Comparison of ENCODE assay signal across 9 mouse cellular contexts in the genomic region with DNA sequence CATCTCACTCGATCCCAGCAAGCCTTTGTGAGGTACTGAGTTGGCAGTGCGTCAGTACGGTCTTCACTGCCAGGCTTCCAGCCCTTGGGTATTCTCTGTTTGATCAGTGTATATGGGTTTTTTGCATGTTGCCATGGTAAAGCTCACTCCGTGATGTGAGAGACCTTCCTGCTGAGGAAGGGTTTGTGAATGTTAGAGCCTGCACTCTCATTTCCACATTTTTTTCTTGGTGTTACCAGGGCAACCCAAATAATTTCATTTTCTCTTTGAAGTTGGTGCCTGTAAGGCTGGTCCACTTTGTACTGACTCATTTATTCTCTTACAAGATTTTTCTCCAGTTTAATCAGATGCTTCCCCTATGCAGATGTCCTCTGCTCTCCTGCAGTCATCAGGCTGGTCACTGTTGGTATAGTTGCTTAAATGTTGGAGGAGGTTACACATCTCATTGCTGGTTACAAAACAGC. TPM values are rescaled to one million over a fixed set of nuclear protein-coding genes. Genes with fewer than 3 reads are reported as not detected.
DNase-seq lines count a peak whose midpoint lies in the region; ATAC-seq and TF ChIP-seq lines count a peak whose summit lies in the region.
"Had no signal": no experiment of that assay in that cellular context is flagged by ENCODE, and none has a peak within 500 bp of the region (broad histone marks: within the 10 kb centered on the region; RNA-seq: fewer than 3 reads in every experiment).

No protein-coding gene starts in this region.

- H3K36me3 ChIP-seq in hindbrain, embryonic 13.5 days: peaks cover 5% of the 10 kb centered on the region
- H3K36me3 ChIP-seq in hindbrain, embryonic 10.5 days: 0 out of 2 replicates have a peak, but pooled peaks cover 3% of the 10 kb centered on the region
- no peaks in the 10 kb centered on the region for H3K36me3 ChIP-seq in intestine, postnatal 0 days (ENCODE audit: control insufficient read depth, insufficient read depth)

- WGBS in hindbrain, embryonic 13.5 days: 42% methylated on average over 4 of the region's 4 CpGs
- 80% methylated on average over 4 of the region's 4 CpGs for WGBS in hindbrain, embryonic 10.5 days
- 81% methylated on average over 4 of the region's 4 CpGs for WGBS in intestine, postnatal 0 days

- ATAC-seq in hindbrain, embryonic 13.5 days (ENCODE audit: low FRiP score): peak; percentile 80
- ATAC-seq in intestine, postnatal 0 days: no peak

- no peaks in the 10 kb centered on the region for H3K9me3 ChIP-seq in hindbrain, embryonic 13.5 days
- peaks cover 3% of the 10 kb centered on the region for H3K9me3 ChIP-seq in hindbrain, embryonic 10.5 days
- H3K9me3 ChIP-seq in intestine, postnatal 0 days (ENCODE audit: control insufficient read depth): no peaks in the 10 kb centered on the region

- no peak for DNase-seq in hindbrain, embryonic 10.5 days (ENCODE audit: low spot score)
- DNase-seq in adrenal gland, postnatal 14 days: peak; percentile 42
- DNase-seq in layer of hippocampus, adult 2 months (ENCODE audit: low spot score in 2 of 2): peak; percentile 15 to 63
- peak; percentile 31 for DNase-seq in right cerebral cortex, adult 18-20 months
- DNase-seq in yolk sac, embryonic 10.5 days (ENCODE audit: low spot score): no peak
- DNase-seq in kidney, adult 18-20 months: no peak
- DNase-seq: cerebellum, adult 11 months had no signal

- no peak overlapping the region for H3K4me2 ChIP-seq in hindbrain, embryonic 13.5 days
- H3K4me2 ChIP-seq in intestine, postnatal 0 days (replicated peaks; ENCODE audit: low read depth): no peak overlapping the region

- TF ChIP-seq CTCF in layer of hippocampus, adult 2 months (conservative IDR thresholded peaks at IDR 0.05): no peak
- TF ChIP-seq CTCF in intestine, postnatal 0 days (IDR thresholded peaks at IDR 0.05; ENCODE audit: low read depth): no peak

- H3K9ac ChIP-seq in hindbrain, embryonic 13.5 days: no peak overlapping the region
- no peak overlapping the region for H3K9ac ChIP-seq in intestine, postnatal 0 days (ENCODE audit: low read depth, low read length)

- no peaks in the 10 kb centered on the region for H3K4me1 ChIP-seq in hindbrain, embryonic 13.5 days (replicated peaks)
- H3K4me1 ChIP-seq in hindbrain, embryonic 10.5 days (replicated peaks): no peaks in the 10 kb centered on the region
- no peaks in the 10 kb centered on the region for H3K4me1 ChIP-seq in intestine, postnatal 0 days (replicated peaks; ENCODE audit: control insufficient read depth, insufficient read depth, low read length)

- H3K27me3 ChIP-seq in hindbrain, embryonic 13.5 days: no peaks in the 10 kb centered on the region
- H3K27me3 ChIP-seq in hindbrain, embryonic 10.5 days (ENCODE audit: insufficient read depth, poor library complexity, severe bottlenecking): no peaks in the 10 kb centered on the region
- H3K27me3 ChIP-seq in intestine, postnatal 0 days (replicated peaks; ENCODE audit: control insufficient read depth, insufficient read depth, low read length): no peaks in the 10 kb centered on the region

- no peak overlapping the region for H3K4me3 ChIP-seq in hindbrain, embryonic 13.5 days
- no peak overlapping the region for H3K4me3 ChIP-seq in hindbrain, embryonic 10.5 days
- H3K4me3 ChIP-seq in layer of hippocampus, adult 2 months: no peak overlapping the region
- no peak overlapping the region for H3K4me3 ChIP-seq in intestine, postnatal 0 days (ENCODE audit: low read depth, low read length)

- H3K27ac ChIP-seq in hindbrain, embryonic 13.5 days: no peak overlapping the region
- H3K27ac ChIP-seq in hindbrain, embryonic 10.5 days: no peak overlapping the region
- H3K27ac ChIP-seq in layer of hippocampus, adult 2 months: peak overlapping the region; percentile 16; the same call in 1 of the 2 replicates
- no peak overlapping the region for H3K27ac ChIP-seq in intestine, postnatal 0 days (ENCODE audit: low read depth, low read length)

RNA-seq across cellular contexts. Expression of gene Lrrc8c, which starts 38.6 kb away (rescaled TPM):
- polyA plus RNA-seq in hindbrain, embryonic 13.5 days (2015; fragmentation: Nextera tagmentation; extraction: Ambion mirVana): 11.8 and 14.0 TPM in 2 replicates
- polyA plus RNA-seq in hindbrain, embryonic 10.5 days (2016; fragmentation: Nextera tagmentation; extraction: Ambion mirVana): 10.2 and 11.6 TPM in 2 replicates
- 31.1 and 33.7 TPM in 2 replicates for total RNA-seq in adrenal gland, postnatal 14 days (2021)
- 10 to 100 TPM; 29.8 to 30.7 TPM for total RNA-seq in layer of hippocampus, adult 2 months (2021)
- polyA plus RNA-seq in intestine, postnatal 0 days (2015; fragmentation: Nextera tagmentation; extraction: Ambion mirVana): 11.8 and 13.4 TPM in 2 replicates

Comparison
In these comparisons a context has a peak if more than half of its experiments do, and no peak if none do; other contexts are left out.
1. DNase-seq: peak in adrenal gland, postnatal 14 days (single experiment), layer of hippocampus, adult 2 months (2 of 2) and right cerebral cortex, adult 18-20 months (single experiment); none in hindbrain, embryonic 10.5 days (single experiment), yolk sac, embryonic 10.5 days (single experiment) and kidney, adult 18-20 months (single experiment).